Mouse (Mus musculus) embryonic facial prominence, embryonic 13.5 days (tissue): Measurements from ENCODE around the gene Ajap1. TPM values are rescaled to one million over a fixed set of nuclear protein-coding genes. Genes with fewer than 3 reads are reported as not detected.

Source experiments
- ATAC-seq: fragments of 200-750 bp; cut with Nextera tagmentation; 2 replicates; pipeline ENCODE4 v1.8.0; 2017; ENCODE audit warnings: low read depth; ENCODE audit not compliant: insufficient number of reproducible peaks, insufficient read depth, low FRiP score, low TSS enrichment
- H3K27ac ChIP-seq: fragments of 300-500 bp; sonication (generic); 2 replicates; pipeline ENCODE4 v1.5.1; 2015; ENCODE audit warnings: moderate library complexity, mild to moderate bottlenecking, inconsistent platforms
- H3K27me3 ChIP-seq: fragments of 300-500 bp; sonication (generic); 2 replicates; pipeline ENCODE4 v1.6.1; 2015; ENCODE audit warnings: mild to moderate bottlenecking, inconsistent platforms
- H3K36me3 ChIP-seq: fragments of 300-500 bp; sonication (generic); 2 replicates; pipeline ENCODE4 v1.6.1; 2015; ENCODE audit warnings: mild to moderate bottlenecking, inconsistent platforms
- H3K4me1 ChIP-seq: fragments of 300-500 bp; sonication (generic); 2 replicates; pipeline ENCODE4 v1.6.1; 2015; ENCODE audit warnings: inconsistent platforms
- H3K4me2 ChIP-seq: fragments of 300-500 bp; sonication (generic); 2 replicates; pipeline ENCODE4 v1.6.1; 2015; ENCODE audit warnings: moderate library complexity, mild to moderate bottlenecking, inconsistent platforms
- H3K4me3 ChIP-seq: fragments of 300-500 bp; sonication (generic); 2 replicates; pipeline ENCODE4 v1.5.1; 2015; ENCODE audit warnings: mild to moderate bottlenecking, inconsistent platforms
- H3K9ac ChIP-seq: fragments of 300-500 bp; sonication (generic); 2 replicates; pipeline ENCODE4 v1.6.1; 2015; ENCODE audit warnings: mild to moderate bottlenecking, inconsistent platforms
- H3K9me3 ChIP-seq: fragments of 300-500 bp; sonication (generic); 2 replicates; pipeline ENCODE4 v1.6.1; 2016; ENCODE audit warnings: inconsistent platforms
- WGBS: fragments of 180-500 bp; shearing (Covaris S2); methylation state at CpG from one replicate; pipeline ENCODE4 v1.1.7; 2015; ENCODE audit warnings: mixed read lengths; 5-methylcytosine and 5-hydroxymethylcytosine counted together
- polyA plus RNA-seq: library from polyadenylated mRNA; unstranded; fragments of >200 nt; fragmentation: Nextera tagmentation; extraction: Ambion mirVana; gene quantifications from 2 replicates; pipeline ENCODE4 v1.2.1, GENCODE M21; 2015

Ajap1 gene
- polyA plus RNA-seq, 1 experiment from 2014 or later = 0.48 TPM

DNA sequence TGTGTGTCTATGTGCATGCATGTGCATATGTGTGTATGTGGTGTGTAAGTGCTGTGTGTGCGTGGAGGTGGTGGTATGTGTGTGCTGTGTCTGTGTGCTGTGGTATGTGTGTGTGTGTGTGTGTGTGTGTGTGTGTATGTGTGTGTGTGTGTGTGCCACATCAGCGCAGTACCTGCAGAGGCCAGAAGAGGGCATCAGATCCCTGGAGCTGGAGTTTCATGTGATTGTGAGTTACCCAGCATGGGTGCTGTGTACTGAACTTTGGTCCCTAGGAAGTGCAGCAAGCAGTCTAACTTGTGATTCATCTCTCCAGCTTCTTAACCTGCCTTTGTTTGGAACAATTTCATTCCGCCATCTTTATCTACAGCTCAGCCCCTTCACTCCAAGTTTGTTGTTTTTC, 137.6 kb downstream of the Ajap1 start:
- ATAC-seq = no peak
- Histone ChIP-seq H3K27me3 (no peaks in the 10 kb centered on the region), H3K4me2 (no peak overlapping the region), H3K4me3 (no peak overlapping the region), H3K4me1 (no peaks in the 10 kb centered on the region), H3K9me3 (0 out of 2 replicates have a peak, but pooled peaks cover 4% of the 10 kb centered on the region), H3K36me3 (no peaks in the 10 kb centered on the region), H3K27ac (no peak overlapping the region), H3K9ac (no peak overlapping the region)
- WGBS = 100% methylated on average over 3 of the region's 3 CpGs

- Histone ChIP-seq H3K9me3 (0 out of 2 replicates have a peak, but pooled peaks cover 4% of the 10 kb centered on the region), H3K36me3 (no peaks in the 10 kb centered on the region), H3K4me3 (no peak overlapping the region), H3K27ac (no peak overlapping the region), H3K4me2 (no peak overlapping the region), H3K27me3 (no peaks in the 10 kb centered on the region), H3K9ac (no peak overlapping the region), H3K4me1 (no peaks in the 10 kb centered on the region)
- no peak for ATAC-seq
Observed at GRCm38 (mm10) chr4:153340887-153341286, 141.7 kb downstream of the Ajap1 start.

- Histone ChIP-seq H3K4me1 (no peaks in the 10 kb centered on the region), H3K36me3 (no peaks in the 10 kb centered on the region), H3K4me2 (no peak overlapping the region), H3K9me3 (no peaks in the 10 kb centered on the region), H3K27ac (no peak overlapping the region), H3K27me3 (no peaks in the 10 kb centered on the region), H3K9ac (no peak overlapping the region), H3K4me3 (no peak overlapping the region)
- WGBS = 62% methylated on average over 15 of the region's 15 CpGs
- ATAC-seq = no peak
Observed at GRCm38 (mm10) chr4:153335301-153335799, 147.3 kb downstream of the Ajap1 start.

GRCm38 (mm10) chr4:153327809-153328208, 154.8 kb downstream of the Ajap1 start:
- WGBS = 73% methylated on average over 10 of the region's 10 CpGs
- no peak overlapping the region for H3K9ac ChIP-seq
- ATAC-seq = no peak

More at GRCm38 (mm10) chr4:153327809-153328208, 154.8 kb downstream of the Ajap1 start:
- no peaks in the 10 kb centered on the region for H3K9me3 ChIP-seq
- no peak overlapping the region for H3K27ac ChIP-seq
- no peaks in the 10 kb centered on the region for H3K36me3 ChIP-seq
- no peak overlapping the region for H3K4me2 ChIP-seq
- no peaks in the 10 kb centered on the region for H3K27me3 ChIP-seq
- H3K4me3 ChIP-seq = no peak overlapping the region
- H3K4me1 ChIP-seq = no peaks in the 10 kb centered on the region
